Mouse (Mus musculus): ENCODE data around the gene Ahdc1.

Ahdc1 gene

GRCm38 (mm10) chr4:133039116-133039819 is 28.2 kb downstream of the Ahdc1 start:
- peak in 1 of 2 experiments; percentile 57 for DNase-seq (ENCODE audit: low spot score in 2 of 2)

- no peak for DNase-seq (ENCODE audit: low spot score in 2 of 2)
Observed at GRCm38 (mm10) chr4:133039832-133040231, 28.8 kb downstream of the Ahdc1 start.

- no peak for DNase-seq (ENCODE audit: low spot score in 2 of 2)
Observed at GRCm38 (mm10) chr4:133040241-133040904, 29.3 kb downstream of the Ahdc1 start.

GRCm38 (mm10) chr4:133042244-133042643 is 31.2 kb downstream of the Ahdc1 start:
- DNase-seq (ENCODE audit: low spot score in 2 of 2) = no peak

GRCm38 (mm10) chr4:133042651-133043635 is 31.9 kb downstream of the Ahdc1 start:
- DNase-seq (ENCODE audit: low spot score in 2 of 2) = peak in 1 of 2 experiments; percentile 52

- no peak for DNase-seq (ENCODE audit: low spot score in 2 of 2)
Observed at GRCm38 (mm10) chr4:133043798-133044646, 33.0 kb downstream of the Ahdc1 start.

GRCm38 (mm10) chr4:133044647-133045094 is 33.6 kb downstream of the Ahdc1 start:
- no peak for DNase-seq (ENCODE audit: low spot score in 2 of 2)

- DNase-seq (ENCODE audit: low spot score in 2 of 2) = no peak
Observed at GRCm38 (mm10) chr4:133045771-133046474, 34.9 kb downstream of the Ahdc1 start.

- no peak for DNase-seq (ENCODE audit: low spot score in 2 of 2)
Observed at GRCm38 (mm10) chr4:133046691-133047352, 35.8 kb downstream of the Ahdc1 start.

- DNase-seq (ENCODE audit: low spot score in 2 of 2) = no peak
Observed at GRCm38 (mm10) chr4:133047353-133048105, 36.5 kb downstream of the Ahdc1 start.

- DNase-seq (ENCODE audit: low spot score in 2 of 2) = no peak
Observed at GRCm38 (mm10) chr4:133049071-133049920, 38.2 kb downstream of the Ahdc1 start.

- no peak for DNase-seq (ENCODE audit: low spot score in 2 of 2)
Observed at GRCm38 (mm10) chr4:133050196-133050836, 39.3 kb downstream of the Ahdc1 start.

GRCm38 (mm10) chr4:133050837-133051549 is 39.9 kb downstream of the Ahdc1 start:
- no peak for DNase-seq (ENCODE audit: low spot score in 2 of 2)

- DNase-seq (ENCODE audit: low spot score in 2 of 2) = no peak
Observed at GRCm38 (mm10) chr4:133051550-133051865, 40.4 kb downstream of the Ahdc1 start.

- DNase-seq (ENCODE audit: low spot score in 2 of 2) = no peak
Observed at GRCm38 (mm10) chr4:133052029-133052745, 41.1 kb downstream of the Ahdc1 start.

GRCm38 (mm10) chr4:133052995-133053572 is 42.0 kb downstream of the Ahdc1 start:
- no peak for DNase-seq (ENCODE audit: low spot score in 2 of 2)
